Mouse (Mus musculus) ovary, postnatal 36 days (tissue): Measurements from ENCODE around the gene Casp3.
"Not testable (repeated sequence)": the region's sequence is repeated elsewhere in the genome, so short reads cannot be mapped to it uniquely, and the experiment has no call there.

Experiments
- DNase-seq: peaks from one replicate; pipeline ENCODE4 v3.0.0; 2022; ENCODE audit warnings: low spot score, mixed read lengths

Casp3 gene

DNA sequence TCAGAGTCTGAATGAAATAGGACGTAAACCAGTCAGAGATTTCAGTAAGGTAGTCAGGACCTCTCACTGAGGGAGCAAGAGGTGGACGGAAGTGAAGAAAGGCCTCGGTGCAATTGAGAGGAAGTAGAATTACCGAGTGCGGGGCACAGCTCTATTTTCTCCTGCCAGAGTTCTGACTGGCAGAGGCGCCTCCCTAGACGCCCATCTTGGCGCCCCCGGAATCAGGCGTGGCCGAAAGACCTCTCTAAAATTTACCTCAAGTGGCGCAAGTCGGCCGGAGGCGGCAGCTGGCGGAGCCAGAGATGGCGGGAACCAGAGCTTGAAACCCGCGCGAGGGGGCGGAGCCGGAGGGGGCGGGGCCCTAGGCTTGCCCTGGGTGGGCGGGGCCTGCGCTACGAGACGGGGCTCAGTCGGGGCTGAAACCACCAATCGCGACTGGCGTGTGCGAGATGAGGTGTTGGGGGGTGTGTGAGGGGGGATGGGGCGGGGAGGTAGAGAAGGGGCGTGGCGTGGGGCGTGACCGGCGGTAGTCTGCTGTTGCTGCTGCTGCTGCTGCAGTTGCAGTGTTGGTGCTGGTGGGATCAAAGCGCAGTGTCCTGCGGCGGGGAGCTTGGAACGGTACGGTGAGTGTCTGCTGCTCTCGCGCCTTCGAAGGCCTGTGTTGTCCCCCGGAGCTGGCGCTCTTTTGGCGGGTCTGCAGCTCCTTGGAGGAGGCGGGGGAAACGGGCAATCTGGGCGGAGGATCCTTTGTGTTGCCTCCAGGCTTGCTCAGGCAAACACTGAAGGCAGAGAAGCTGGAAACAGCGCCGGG, at the start of gene Casp3, which contains the start of gene Primpol:
Casp3 (plus strand) TSS at position 413 of the 811 bp plus-strand sequence.
Primpol (minus strand) TSS at position 334 of the 811 bp plus-strand sequence.
- peak; percentile 97 for DNase-seq

DNA sequence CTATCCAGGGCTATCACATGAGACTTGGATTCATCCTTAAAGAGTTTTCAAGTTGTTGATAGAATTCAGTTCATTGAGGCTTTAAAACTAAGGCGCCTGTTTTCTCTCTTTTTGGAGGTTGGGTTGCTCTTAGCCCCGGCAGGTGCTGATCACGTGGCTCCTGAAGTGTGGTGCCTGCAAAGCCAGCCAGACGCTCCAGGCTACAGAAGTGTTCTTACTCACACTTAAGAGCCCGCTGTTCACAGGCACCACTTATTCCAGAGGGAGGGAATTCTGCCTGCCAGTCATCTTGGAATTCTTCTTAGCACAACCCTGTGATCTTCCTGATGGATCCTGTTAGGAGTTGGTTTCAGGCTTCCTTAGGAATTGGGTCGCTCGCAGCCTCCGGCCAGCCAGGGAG, 49.1 kb upstream of the Casp3 start:
- DNase-seq = no peak

DNA sequence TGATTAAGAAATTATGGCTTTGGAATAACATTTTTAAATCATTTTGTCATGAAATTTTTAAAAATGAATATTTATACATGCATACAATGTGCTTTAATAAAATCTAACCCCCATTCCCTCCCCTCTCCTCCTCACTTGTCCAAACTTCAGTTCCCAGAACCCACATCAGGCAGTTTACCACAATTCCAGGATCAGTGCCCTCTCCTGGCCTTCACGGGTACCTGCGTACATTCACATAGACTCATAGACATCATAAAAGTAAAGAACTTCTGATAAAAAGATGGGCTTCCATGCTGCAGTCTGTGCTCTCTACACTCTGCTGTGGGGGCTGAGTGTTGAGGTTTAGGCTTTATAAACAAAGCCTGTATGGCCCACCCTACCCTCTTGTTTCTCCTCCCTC, 48.1 kb upstream of the Casp3 start:
- DNase-seq = no peak

DNA sequence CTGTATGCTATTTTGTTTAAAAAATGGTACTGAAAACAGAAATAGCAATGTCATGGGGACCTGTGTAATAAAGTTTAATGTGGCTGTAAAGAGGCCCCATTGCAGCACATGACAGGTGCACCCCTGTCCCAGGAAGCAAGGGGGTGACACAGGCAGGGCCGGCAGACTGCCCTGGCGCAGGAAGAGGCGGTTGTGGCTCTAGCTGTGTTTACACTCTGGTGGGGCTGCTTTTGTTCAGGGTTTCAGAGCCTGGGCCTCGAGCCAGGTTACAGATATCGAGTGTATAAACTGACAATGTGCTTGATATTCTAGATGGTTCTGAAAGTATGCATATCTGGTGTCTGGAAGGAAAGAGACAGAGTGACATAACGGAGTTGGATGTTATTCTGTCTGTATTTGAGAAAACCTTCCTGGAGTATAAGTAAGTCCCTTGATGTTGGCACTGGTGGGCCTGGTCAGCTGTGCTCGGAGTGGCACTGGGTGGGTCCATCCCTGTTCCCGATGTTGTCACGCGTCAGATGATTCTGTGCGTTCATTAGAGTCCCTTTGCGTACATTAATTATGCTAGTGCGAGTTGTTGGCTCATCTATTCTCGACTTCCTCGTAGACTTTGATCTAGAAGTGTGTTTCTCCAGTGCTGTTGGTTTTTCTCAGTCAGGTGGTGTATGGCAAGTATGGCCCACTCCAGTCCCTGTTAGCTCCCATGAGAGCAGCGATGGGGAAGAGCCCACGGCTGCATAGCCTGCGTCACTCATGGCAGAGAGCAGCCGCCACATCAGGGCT, 47.2 kb upstream of the Casp3 start:
- DNase-seq = peak; percentile 35

DNA sequence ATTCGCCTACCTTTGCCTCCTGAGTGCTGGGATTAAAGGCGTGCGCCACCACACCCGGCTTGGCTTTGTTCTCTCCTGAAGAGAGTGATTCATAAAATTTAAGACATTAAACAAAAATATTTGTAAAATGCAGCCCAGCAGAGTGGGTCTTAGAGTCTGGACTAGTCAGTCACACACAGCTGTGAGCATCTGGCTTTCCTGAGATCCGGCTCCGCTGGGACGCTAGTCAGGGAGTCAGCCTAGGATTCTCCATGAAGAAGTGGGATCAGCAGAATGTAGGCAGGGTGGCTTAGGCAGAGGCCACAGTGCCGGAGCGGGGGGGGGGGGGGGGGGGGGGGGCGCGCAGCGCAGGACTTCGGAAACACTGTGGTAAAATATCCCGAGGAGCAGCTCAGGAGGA, 46.4 kb upstream of the Casp3 start:
- DNase-seq = no peak

DNA sequence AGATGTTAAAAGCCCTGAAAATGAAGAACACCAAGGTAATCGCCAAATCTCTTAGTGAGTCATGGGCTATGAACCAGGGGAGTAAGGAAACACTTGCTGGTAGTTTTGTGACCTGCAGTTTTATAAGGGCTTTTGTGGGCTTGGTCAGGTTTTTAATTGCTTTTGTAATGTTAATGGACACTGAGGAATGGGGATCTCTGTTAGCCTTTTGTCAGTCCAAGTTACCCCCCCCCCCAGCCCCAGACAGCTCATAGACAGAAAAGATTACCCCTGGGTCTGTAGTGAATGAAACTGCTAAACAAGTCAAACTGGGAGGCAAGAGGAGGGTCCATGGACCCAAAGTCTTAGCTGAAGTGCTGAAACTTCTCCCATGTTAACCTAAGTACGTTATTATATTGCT, 43.6 kb upstream of the Casp3 start:
- no peak for DNase-seq

DNA sequence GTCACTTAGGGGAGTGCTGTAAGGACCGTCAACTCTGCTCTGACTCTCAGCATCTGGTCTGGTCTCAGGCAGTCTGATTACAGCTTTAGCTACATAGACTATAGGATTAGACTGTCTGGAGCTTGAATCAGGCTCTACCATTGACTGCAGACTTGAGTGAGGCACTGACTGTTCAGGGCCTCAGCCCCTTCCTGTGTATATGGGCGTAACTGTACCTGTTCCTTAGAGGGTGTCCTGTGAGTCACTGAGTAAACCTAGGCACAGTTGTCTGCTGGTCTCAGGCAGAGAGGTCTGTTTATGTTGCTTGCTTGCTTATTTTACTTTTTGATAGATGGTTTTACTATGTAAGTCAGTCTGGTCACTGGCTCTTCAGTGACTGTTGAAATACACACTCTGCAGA, 43.1 kb upstream of the Casp3 start:
- DNase-seq = no peak

DNA sequence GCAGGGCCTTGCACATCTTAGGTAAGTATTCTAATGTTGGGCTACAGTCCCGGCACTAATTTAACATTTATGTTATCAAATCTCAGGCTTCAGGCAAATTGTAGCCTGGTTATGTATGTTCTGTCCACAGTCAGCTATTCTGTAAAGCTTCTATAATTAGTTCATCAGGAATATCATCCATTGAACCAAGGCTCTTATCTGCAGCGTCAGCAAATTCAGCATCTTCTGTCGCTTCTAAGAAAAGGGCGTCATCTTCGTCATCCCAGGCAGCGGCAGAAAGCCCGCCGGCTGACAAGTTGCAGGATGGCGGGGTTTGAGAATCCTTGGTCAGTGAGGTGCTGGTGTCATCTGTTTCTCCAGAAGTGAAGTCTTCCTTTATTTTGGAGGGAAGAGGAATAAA, 38.3 kb upstream of the Casp3 start:
- no peak for DNase-seq

DNA sequence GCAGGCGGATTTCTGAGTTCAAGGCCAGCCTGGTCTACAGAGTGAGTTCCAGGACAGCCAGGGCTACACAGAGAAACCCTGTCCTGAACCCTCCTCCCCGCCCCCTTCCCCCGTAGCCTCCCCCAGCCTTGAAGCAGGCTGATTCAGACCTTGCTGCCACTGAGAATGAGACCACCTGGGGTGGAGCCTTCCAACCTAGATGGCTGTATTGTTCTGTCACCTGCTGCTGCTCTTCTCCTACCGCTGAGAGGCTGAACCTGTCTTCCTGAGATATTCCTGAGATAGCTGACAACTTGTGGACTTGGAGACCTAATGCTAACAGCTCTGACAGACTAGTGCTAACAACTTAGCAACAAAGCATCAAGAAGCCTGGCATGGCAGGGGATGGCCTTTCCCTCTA, 32.8 kb upstream of the Casp3 start:
- not testable (repeated sequence) for DNase-seq

DNA sequence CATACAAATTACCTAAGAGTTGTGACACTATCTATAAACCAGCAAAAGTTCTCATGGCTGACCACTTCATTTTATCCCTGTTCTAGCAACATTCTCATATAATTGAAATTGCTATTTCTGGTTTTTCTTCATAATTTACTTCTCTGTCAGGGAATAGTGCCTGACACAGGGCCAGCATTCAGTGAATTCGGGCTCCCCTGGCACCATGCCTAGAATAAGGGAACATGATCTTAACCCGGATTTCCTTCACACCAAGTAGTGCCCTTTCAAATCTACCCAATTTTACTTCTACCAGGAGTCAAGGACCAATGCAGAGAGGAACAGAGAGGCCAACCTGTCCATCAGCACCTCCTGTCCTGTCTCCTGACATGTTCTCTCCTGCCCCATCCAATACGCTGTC, 31.5 kb upstream of the Casp3 start:
- no peak for DNase-seq

DNA sequence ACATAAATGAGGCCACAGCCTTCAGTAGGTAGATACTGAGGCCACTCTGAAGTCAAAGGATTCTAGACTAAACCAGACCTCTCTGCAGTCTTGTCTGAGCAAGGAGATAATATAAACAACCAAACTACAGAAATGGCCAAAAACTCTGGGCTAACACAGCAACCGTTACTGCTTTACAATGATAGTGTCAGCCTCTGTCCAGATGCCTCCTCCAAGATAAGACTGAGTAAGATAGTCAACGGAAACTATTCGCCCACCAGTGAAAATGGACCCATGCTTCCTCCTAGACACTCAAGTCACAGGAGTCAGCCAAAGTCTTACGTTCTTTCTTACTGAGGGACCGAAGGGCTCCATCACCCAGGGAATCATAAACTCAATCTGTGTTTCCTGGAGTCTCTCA, 29.2 kb upstream of the Casp3 start:
- DNase-seq = no peak

DNA sequence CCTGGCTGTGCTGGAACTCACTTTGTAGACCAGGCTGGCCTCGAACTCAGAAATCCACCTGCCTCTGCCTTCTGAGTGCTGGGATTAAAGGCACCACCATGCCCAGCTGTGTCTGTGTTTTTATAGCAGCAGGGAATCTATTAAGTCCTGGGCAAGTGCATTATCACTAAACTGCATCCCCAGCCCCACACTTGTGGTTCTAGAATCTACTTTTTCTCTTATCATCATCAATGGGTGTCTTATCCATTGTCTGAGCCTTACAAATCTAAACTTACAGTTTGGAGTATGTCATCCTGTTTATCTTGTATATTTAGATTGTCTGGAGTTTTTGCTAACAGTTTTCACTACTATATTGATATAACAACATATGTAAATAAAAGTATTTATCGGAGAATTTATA, 28.4 kb upstream of the Casp3 start:
- no peak for DNase-seq

DNA sequence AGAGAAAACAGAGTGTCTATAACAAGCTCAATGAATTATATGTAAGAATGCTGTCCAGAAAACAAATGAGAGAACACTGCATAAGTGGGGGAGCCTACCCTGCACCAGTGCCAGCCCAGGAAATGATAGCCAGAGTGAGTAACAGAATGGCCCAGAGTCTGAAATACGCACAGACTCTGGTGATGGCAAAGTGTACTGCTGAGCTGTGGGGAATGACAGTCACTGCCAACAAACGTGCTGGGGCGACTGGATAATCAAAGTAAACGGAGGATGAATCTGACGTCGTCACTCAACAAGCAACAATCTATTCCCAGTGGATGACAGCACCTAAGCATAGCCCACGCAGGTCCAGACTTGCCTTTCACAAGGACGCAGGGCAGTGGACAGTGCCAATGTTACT, 24.0 kb upstream of the Casp3 start:
- DNase-seq = no peak

DNA sequence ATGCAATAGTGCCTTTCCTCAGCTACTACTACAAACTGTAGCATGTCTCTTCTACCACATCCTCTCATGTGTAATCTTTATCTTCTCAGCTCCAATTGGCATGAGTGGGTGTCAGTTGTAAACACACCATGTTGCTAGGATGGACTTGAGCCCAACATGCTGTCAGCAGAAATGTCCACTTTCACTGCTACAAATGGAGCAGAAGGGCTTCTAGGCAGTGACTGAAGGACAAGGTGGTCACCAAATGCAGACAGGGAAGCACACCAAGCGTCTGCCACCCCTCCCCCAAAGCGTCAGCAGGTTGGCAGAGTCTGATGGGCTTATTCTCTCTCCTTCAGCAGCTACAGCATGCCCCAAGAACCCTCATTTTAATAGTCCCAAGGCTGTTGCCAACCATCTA, 23.3 kb upstream of the Casp3 start:
- DNase-seq = no peak

DNA sequence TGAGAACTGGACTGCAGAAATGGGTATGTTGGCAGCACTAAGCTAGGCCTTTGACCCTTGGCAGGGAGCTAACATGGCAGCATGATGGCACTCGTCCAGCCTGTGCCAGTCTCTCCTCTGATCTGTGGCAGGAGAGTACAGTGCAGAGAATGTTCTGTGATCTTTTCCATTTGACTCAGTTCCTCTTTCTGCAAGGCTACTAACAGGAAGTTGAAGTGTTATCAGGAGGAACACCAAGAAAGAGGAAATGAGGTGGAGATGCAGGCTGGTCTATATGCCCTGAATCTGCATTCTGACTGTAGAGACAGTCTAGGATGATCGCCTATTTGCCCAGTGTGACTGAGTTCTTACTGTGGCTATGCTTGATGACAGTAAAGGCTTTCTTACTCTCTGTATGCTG, 21.5 kb upstream of the Casp3 start:
- DNase-seq = no peak

DNA sequence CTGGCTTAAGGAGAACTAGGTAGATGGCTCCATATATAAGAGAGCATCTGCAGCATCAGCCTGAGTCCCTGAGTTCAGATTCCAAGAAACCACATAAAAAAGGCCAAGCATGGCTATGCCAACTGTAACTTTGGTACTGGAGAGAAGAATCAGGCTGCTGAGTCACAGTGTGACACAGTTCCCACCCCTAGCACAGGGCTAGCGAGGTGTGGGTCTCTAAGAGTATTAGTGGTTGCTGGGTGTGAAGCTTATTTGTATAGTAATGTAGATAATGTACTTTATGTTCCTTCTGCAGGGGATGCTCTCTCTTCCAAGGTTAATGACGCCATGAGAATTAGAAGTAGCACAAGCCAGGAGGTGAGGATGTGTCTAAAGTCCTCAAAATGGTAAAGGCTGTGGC, 20.6 kb upstream of the Casp3 start:
- DNase-seq = no peak

DNA sequence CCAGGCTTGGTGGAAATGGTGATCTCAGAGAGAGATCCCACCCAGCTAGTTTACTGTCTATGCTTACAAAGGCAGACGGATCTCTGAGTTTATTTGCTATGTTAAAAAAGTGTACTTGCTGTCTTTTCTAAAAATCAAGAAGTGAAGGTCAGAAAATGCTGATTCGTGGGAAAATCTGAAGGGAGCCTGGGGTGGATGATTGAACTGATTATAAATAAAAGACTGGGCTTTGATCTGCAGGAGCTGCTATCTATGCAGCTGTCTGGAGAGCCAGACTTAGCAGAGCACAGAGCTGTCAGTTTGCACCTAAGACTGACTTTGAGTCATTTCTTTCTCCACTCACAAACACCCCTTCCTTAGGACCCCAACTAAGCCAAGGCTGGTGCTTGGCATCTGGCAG, 19.7 kb upstream of the Casp3 start:
- no peak for DNase-seq

DNA sequence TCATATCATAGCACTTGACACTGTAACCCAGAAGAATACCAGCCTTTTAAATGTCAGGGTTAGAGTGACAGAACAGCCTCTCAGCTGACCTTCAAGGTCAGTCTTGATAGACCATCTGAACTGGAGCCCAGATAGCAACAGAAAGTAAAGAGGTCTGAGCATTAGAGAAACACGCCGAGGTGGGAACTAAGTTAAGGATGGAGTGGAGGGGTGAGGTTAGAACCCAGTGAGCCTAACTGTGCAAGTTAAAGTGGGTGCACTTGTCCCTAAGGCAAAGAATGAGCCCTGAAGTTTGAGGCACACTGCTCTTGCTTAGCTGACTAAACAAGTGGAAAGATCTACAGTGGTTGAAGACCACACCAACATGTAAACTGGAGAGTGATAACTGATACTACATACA, 19.0 kb upstream of the Casp3 start:
- DNase-seq = no peak

DNA sequence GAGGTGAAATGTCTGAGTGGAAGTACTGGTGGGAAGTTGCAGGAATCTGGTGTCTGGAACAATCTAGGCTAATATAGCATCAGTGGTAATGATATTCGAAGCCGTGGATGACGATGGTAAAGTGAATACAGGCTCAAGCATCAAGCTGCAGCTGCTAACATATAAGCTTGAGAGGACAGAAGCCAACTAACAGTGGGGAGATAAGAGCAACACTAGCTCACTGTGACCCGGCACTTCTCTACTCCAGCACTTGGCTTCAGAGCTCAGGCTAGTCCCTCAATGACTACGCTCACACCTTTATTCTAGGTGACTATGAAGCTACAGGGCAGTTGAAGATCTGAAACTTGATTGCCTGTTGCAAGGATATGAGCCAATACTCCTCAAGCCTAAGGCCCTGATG, 18.3 kb upstream of the Casp3 start:
- DNase-seq = no peak

DNA sequence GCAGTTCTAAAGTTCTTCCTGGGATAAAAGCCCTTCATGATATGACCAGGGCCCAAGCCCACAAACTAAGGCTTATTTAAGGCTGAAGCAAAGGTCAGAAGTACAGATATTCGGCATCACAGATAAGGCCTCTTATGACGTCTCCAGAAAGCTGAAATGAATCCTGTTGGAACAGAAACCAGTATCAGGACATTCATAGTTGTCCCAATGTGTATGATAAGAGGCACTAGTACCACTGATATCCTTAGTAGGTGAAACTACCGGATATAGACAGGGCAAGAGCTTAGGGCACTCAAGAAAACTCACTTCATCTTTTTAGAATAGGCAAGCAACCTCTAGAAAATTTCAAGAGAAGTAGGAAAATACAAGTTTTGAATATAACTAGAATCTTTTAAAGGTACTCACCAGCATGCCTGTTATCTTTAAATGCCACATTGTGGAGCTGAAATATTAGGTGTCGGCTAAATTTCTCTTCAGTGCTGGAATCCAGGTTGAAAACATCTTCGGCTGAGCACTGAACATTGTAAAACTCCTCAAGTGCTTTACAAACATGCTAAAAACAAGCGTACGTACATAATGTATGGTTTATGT, 17.7 kb upstream of the Casp3 start:
- no peak for DNase-seq

DNA sequence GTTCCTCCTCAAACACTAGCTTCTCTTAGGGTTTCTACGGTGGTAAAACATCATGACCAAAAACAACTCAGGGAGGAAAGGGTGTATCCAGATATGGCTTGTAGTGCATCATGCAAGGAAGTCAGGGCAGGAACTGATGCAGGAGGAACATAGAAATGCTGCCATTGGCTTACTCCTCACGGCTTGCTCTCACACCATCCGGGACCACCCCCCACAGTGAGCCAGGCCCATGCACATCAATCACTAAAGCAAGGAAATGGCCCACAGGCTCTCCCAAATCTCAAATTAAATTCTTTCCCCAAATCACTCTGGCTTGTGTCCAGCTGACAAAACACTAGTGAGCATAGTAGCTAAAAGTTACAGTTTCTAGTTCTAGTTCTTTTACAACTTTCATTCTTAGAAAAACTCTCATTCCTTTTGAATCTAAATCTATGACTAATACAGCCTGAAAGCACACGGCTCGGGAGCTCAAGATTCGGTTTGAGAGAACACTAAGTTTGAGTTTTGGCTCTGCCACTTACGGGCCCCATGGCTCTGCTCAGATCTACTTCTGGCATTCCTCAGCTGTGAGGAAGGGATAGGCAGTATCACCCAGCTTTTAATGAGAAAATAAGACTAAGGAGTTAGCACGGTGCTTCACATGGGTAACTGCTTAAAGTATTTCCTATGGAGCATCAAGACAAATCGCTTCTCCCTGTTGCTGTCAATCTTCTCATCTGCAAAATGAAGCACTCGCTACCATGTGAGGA, 16.0 kb upstream of the Casp3 start:
- no peak for DNase-seq

DNA sequence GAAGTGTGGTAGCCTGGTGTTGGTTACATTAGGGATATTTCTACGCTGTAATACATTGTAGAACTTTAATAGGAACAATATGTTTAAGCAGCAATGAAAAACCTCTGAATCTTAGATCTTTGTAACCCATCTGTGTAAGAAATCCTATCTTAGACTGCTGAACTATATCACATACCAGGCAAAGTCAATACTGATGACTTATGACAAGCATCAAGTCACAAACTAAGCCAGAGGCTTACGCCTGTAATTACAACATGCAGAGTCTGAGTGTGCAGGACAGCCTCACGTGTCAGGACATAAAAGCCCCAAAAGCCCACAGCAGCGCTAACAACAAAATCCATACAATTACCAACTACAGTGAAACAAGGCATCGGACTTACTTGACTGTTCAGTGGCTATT, 13.5 kb upstream of the Casp3 start:
- no peak for DNase-seq
